Mouse (Mus musculus) neural tube, embryonic 11.5 days (tissue): ENCODE results near the gene Cnnm4. TPM values are rescaled to one million over a fixed set of nuclear protein-coding genes. Genes with fewer than 3 reads are reported as not detected.

Experiments used
- ATAC-seq: fragments of 200-750 bp; cut with Nextera tagmentation; 2 replicates; pipeline ENCODE4 v1.8.0; 2017; ENCODE audit warnings: moderate number of reproducible peaks, mild to moderate bottlenecking, moderate TSS enrichment, moderate library complexity; ENCODE audit not compliant: insufficient read depth, low FRiP score, low TSS enrichment
- DNase-seq: peaks from one replicate; pipeline ENCODE4 v3.0.0-alpha.2; 2015; ENCODE audit warnings: low spot score
- H3K27ac ChIP-seq: fragments of 300-500 bp; sonication (generic); 2 replicates; pipeline ENCODE4 v1.5.1; 2014; ENCODE audit warnings: low read depth, mild to moderate bottlenecking, low read length
- H3K27me3 ChIP-seq: fragments of 300-500 bp; sonication (generic); 2 replicates; pipeline ENCODE4 v1.6.1; 2014; ENCODE audit warnings: mild to moderate bottlenecking, low read length, mixed read lengths; ENCODE audit not compliant: control insufficient read depth, insufficient read depth
- H3K36me3 ChIP-seq: fragments of 300-500 bp; sonication (generic); 2 replicates; pipeline ENCODE4 v1.6.1; 2014; ENCODE audit warnings: mild to moderate bottlenecking, low read length, moderate library complexity, mixed read lengths; ENCODE audit not compliant: control insufficient read depth, insufficient read depth
- H3K4me1 ChIP-seq: fragments of 300-500 bp; sonication (generic); 2 replicates; pipeline ENCODE4 v1.6.1; 2014; ENCODE audit warnings: low read length, mixed read lengths; ENCODE audit not compliant: control insufficient read depth, insufficient read depth
- H3K4me2 ChIP-seq: fragments of 300-500 bp; sonication (generic); 2 replicates; pipeline ENCODE4 v1.6.1; 2014; ENCODE audit warnings: low read depth, mild to moderate bottlenecking, moderate library complexity
- H3K4me3 ChIP-seq: fragments of 300-500 bp; sonication (generic); 2 replicates; pipeline ENCODE4 v1.5.1; 2014; ENCODE audit warnings: low read depth, low read length
- H3K9ac ChIP-seq: fragments of 300-500 bp; sonication (generic); 2 replicates; pipeline ENCODE4 v1.6.1; 2014; ENCODE audit warnings: mild to moderate bottlenecking, low read length
- H3K9me3 ChIP-seq: fragments of 300-500 bp; sonication (generic); 2 replicates; pipeline ENCODE4 v1.6.1; 2016; ENCODE audit warnings: low read length; ENCODE audit not compliant: control insufficient read depth
- WGBS: fragments of 180-500 bp; shearing (Covaris S2); extraction: QIAGEN DNeasy Blood & Tissue Kit; methylation state at CpG from one replicate; pipeline ENCODE4 v1.1.7; 2014; 5-methylcytosine and 5-hydroxymethylcytosine counted together
- polyA plus RNA-seq: library from polyadenylated mRNA; unstranded; fragments of >200 nt; fragmentation: Nextera tagmentation; extraction: Ambion mirVana; gene quantifications from 2 replicates; pipeline ENCODE4 v1.2.1, GENCODE M21; 2014

Cnnm4 gene
- polyA plus RNA-seq, 1 experiment from 2014 or later: 14.0 TPM

GRCm38 (mm10) chr1:36479903-36480899 lies 8.8 kb downstream of the Cnnm4 start:
- Histone ChIP-seq H3K4me1 (peaks cover 7% of the 10 kb centered on the region), H3K9ac (no peak overlapping the region), H3K36me3 (no peaks in the 10 kb centered on the region), H3K27ac (no peak overlapping the region), H3K27me3 (no peaks in the 10 kb centered on the region), H3K9me3 (no peaks in the 10 kb centered on the region), H3K4me3 (no peak overlapping the region), H3K4me2 (no peak overlapping the region)
- no peak for DNase-seq
- ATAC-seq: no peak
- WGBS: 91% methylated on average over 12 of the region's 12 CpGs

- H3K4me2 ChIP-seq: no peak overlapping the region
- no peak overlapping the region for H3K9ac ChIP-seq
- ATAC-seq (no peak), DNase-seq (no peak)
- no peaks in the 10 kb centered on the region for H3K4me1 ChIP-seq
- no peaks in the 10 kb centered on the region for H3K27me3 ChIP-seq
- no peaks in the 10 kb centered on the region for H3K36me3 ChIP-seq
- 78% methylated on average over 4 of the region's 4 CpGs for WGBS
- H3K9me3 ChIP-seq: no peaks in the 10 kb centered on the region
- no peak overlapping the region for H3K4me3 ChIP-seq
- no peak overlapping the region for H3K27ac ChIP-seq
Measured at GRCm38 (mm10) chr1:36483825-36484224, 12.4 kb downstream of the Cnnm4 start.

DNA sequence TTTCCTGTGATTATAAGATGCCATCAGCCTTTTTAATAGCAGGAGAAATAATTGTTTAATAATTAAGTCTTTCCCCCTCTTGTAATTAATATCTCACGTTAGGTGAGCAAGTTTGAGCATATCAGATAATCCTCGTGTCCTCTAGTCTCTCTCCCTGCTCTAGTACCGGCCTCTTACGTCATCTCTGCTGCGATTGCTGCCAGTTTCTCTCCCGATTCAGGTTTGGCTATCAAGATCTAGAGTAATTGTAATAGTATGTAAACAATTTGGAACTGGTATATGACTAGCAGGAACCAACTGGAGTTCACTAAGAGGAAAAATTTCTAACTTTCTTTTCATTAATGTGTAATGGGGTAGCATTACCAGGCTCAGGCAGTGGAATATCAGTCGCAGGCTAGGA lies 13.7 kb downstream of the Cnnm4 start:
- Histone ChIP-seq H3K9ac (no peak overlapping the region), H3K27me3 (no peaks in the 10 kb centered on the region), H3K27ac (no peak overlapping the region), H3K36me3 (no peaks in the 10 kb centered on the region), H3K4me3 (no peak overlapping the region), H3K9me3 (no peaks in the 10 kb centered on the region), H3K4me1 (no peaks in the 10 kb centered on the region), H3K4me2 (no peak overlapping the region)
- no peak for DNase-seq
- no peak for ATAC-seq
- 92% methylated on average over 7 of the region's 7 CpGs for WGBS

- ATAC-seq (no peak), DNase-seq (no peak)
- Histone ChIP-seq H3K27ac (no peak overlapping the region), H3K9me3 (no peaks in the 10 kb centered on the region), H3K4me3 (no peak overlapping the region), H3K36me3 (no peaks in the 10 kb centered on the region), H3K4me2 (no peak overlapping the region), H3K9ac (no peak overlapping the region), H3K4me1 (no peaks in the 10 kb centered on the region), H3K27me3 (no peaks in the 10 kb centered on the region)
- 66% methylated on average over 9 of the region's 9 CpGs for WGBS
Measured at GRCm38 (mm10) chr1:36487111-36487510, 15.7 kb downstream of the Cnnm4 start.

GRCm38 (mm10) chr1:36489661-36490060 lies 18.2 kb downstream of the Cnnm4 start:
- H3K27me3 ChIP-seq: no peaks in the 10 kb centered on the region
- 71% methylated on average over 6 of the region's 6 CpGs for WGBS
- H3K9me3 ChIP-seq: no peaks in the 10 kb centered on the region
- no peak for DNase-seq
- H3K9ac ChIP-seq: no peak overlapping the region
- no peaks in the 10 kb centered on the region for H3K4me1 ChIP-seq
- no peak overlapping the region for H3K4me2 ChIP-seq
- no peak overlapping the region for H3K27ac ChIP-seq
- no peak for ATAC-seq
- no peaks in the 10 kb centered on the region for H3K36me3 ChIP-seq
- no peak overlapping the region for H3K4me3 ChIP-seq

GRCm38 (mm10) chr1:36492416-36493139 lies 21.2 kb downstream of the Cnnm4 start:
- ATAC-seq (no peak), DNase-seq (peak; percentile 53)
- no peak overlapping the region for H3K27ac ChIP-seq
- no peaks in the 10 kb centered on the region for H3K4me1 ChIP-seq
- no peaks in the 10 kb centered on the region for H3K9me3 ChIP-seq
- WGBS: 57% methylated on average over 9 of the region's 9 CpGs
- H3K4me2 ChIP-seq: no peak overlapping the region
- no peak overlapping the region for H3K4me3 ChIP-seq
- H3K36me3 ChIP-seq: no peaks in the 10 kb centered on the region
- no peaks in the 10 kb centered on the region for H3K27me3 ChIP-seq
- H3K9ac ChIP-seq: no peak overlapping the region

DNA sequence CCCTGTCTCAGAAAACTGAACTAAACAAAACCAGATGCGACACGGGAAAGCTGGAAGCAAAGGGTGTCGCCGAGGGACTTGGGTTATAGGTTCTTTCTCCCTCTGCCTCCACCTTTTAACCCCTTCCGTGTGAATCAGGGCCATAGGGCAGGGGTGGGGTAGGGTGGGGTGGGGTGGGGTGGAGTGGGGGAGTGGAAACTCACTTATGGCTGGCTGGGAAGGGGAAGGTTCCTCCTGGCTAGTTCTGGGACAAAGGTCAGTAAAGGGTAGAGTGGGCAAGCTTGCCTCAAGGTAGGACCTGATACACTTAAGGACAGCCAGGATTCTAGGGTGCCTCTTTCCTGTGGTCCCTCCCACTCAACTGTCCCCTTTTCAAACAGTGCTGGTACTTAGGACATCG lies 21.9 kb downstream of the Cnnm4 start:
- ATAC-seq: no peak
- Histone ChIP-seq H3K36me3 (no peaks in the 10 kb centered on the region), H3K9me3 (no peaks in the 10 kb centered on the region), H3K9ac (no peak overlapping the region), H3K4me3 (no peak overlapping the region), H3K27ac (no peak overlapping the region), H3K27me3 (no peaks in the 10 kb centered on the region), H3K4me1 (no peaks in the 10 kb centered on the region), H3K4me2 (no peak overlapping the region)
- DNase-seq: no peak
- 80% methylated on average over 6 of the region's 6 CpGs for WGBS

- Histone ChIP-seq H3K4me1 (no peaks in the 10 kb centered on the region), H3K27me3 (no peaks in the 10 kb centered on the region), H3K4me2 (no peak overlapping the region), H3K4me3 (no peak overlapping the region), H3K27ac (no peak overlapping the region), H3K36me3 (peaks cover 2% of the 10 kb centered on the region; the same call in 1 of the 2 replicates), H3K9ac (no peak overlapping the region), H3K9me3 (no peaks in the 10 kb centered on the region)
- WGBS: 69% methylated on average over 2 of the region's 2 CpGs
- DNase-seq (no peak), ATAC-seq (no peak)
Measured at GRCm38 (mm10) chr1:36496719-36497118, 25.3 kb downstream of the Cnnm4 start.
